ENCODE assay signal across 14 mouse cellular contexts in genomic region chr16:65964260-65964659, GRCm38 (mm10).
DNase-seq lines count a peak whose midpoint lies in the region; ATAC-seq lines count a peak whose summit lies in the region.
"Had no signal": no experiment of that assay in that cellular context is flagged by ENCODE, and none has a peak within 500 bp of the region (broad histone marks: within the 10 kb centered on the region; RNA-seq: fewer than 3 reads in every experiment).

No protein-coding gene starts in this region.

- no peaks in the 10 kb centered on the region for H3K9me3 ChIP-seq in forebrain, embryonic 13.5 days (replicated peaks)
- H3K9me3 ChIP-seq in intestine, embryonic 16.5 days (ENCODE audit: control insufficient read depth, low read length) = no peaks in the 10 kb centered on the region
- H3K9me3 ChIP-seq: limb, embryonic 12.5 days had no signal

- no peak overlapping the region for H3K4me3 ChIP-seq in forebrain, embryonic 13.5 days
- no peak overlapping the region for H3K4me3 ChIP-seq in intestine, embryonic 16.5 days (ENCODE audit: low read length)
- H3K4me3 ChIP-seq: erythroblast, embryonic 14.5 days; limb, embryonic 12.5 days had no signal

- no peak overlapping the region for H3K27ac ChIP-seq in forebrain, embryonic 13.5 days
- H3K27ac ChIP-seq in intestine, embryonic 16.5 days (ENCODE audit: low read length) = no peak overlapping the region
- H3K27ac ChIP-seq: limb, embryonic 12.5 days had no signal

- H3K36me3 ChIP-seq in forebrain, embryonic 13.5 days (ENCODE audit: poor library complexity, severe bottlenecking) = no peaks in the 10 kb centered on the region
- H3K36me3 ChIP-seq in intestine, embryonic 16.5 days (ENCODE audit: control insufficient read depth, insufficient read depth, low read length) = no peaks in the 10 kb centered on the region
- H3K36me3 ChIP-seq: limb, embryonic 12.5 days had no signal

- no peaks in the 10 kb centered on the region for H3K27me3 ChIP-seq in forebrain, embryonic 13.5 days
- H3K27me3 ChIP-seq in intestine, embryonic 16.5 days (replicated peaks; ENCODE audit: control insufficient read depth, insufficient read depth, low read length) = no peaks in the 10 kb centered on the region
- H3K27me3 ChIP-seq: limb, embryonic 12.5 days had no signal

- no peaks in the 10 kb centered on the region for H3K4me1 ChIP-seq in forebrain, embryonic 13.5 days
- no peaks in the 10 kb centered on the region for H3K4me1 ChIP-seq in intestine, embryonic 16.5 days (ENCODE audit: control insufficient read depth, insufficient read depth, low read length)
- H3K4me1 ChIP-seq: limb, embryonic 12.5 days had no signal

- ATAC-seq in forebrain, embryonic 13.5 days = peak; percentile 70
- ATAC-seq in frontal cortex, adult (ENCODE audit: low TSS enrichment) = no peak
- no peak for ATAC-seq in intestine, embryonic 16.5 days
- ATAC-seq: CD4-positive, CD25-positive, alpha-beta regulatory T cell, adult 4 months had no signal

- peak; percentile 39 for DNase-seq in ES-CJ7 (ENCODE audit: low read depth, low spot score)
- DNase-seq in R1 (ENCODE audit: low read depth, low spot score) = peak; percentile 45
- DNase-seq in mesoderm, embryonic 11.5 days (ENCODE audit: low read depth, low spot score) = peak; percentile 16
- no peak for DNase-seq in cerebellum, adult 11 months
- DNase-seq: heart, adult 18-20 months; kidney, postnatal 10 days; lung, postnatal 36 days; thymus, adult 2 months had no signal

- no peak overlapping the region for H3K9ac ChIP-seq in forebrain, embryonic 13.5 days
- no peak overlapping the region for H3K9ac ChIP-seq in intestine, embryonic 16.5 days (ENCODE audit: low read depth, low read length)
- H3K9ac ChIP-seq: limb, embryonic 12.5 days had no signal

- no peak overlapping the region for H3K4me2 ChIP-seq in forebrain, embryonic 13.5 days
- H3K4me2 ChIP-seq in intestine, embryonic 16.5 days (ENCODE audit: low read depth, low read length) = no peak overlapping the region
- H3K4me2 ChIP-seq: limb, embryonic 12.5 days had no signal

- WGBS in forebrain, embryonic 13.5 days = 43% methylated on average over 1 of the region's 1 CpGs
- WGBS in intestine, embryonic 16.5 days = 31% methylated on average over 1 of the region's 1 CpGs
